In the genomic region with DNA sequence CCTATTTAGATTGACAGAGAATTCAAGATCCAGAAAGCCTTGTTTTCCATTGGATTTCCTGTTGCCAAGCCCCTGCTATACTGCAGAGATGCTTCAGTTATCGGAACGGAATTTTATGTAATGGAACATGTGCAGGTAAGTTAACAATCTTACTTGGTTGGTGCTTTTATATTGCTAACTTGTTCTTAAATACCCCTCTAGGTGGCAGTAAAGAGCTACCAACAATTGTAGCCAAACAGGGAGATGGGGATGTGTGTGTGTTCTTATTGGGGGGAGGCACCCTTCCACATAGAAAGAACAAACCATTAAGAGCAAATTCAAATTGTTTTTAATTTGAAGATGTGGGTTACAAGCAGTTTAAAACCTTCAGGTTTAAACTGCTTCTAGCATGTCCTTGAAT, we compare ENCODE assay signal across 9 mouse cellular contexts. TPM values are rescaled to one million over a fixed set of nuclear protein-coding genes. Genes with fewer than 3 reads are reported as not detected.
DNase-seq lines count a peak whose midpoint lies in the region; TF ChIP-seq lines count a peak whose summit lies in the region.
"Had no signal": no experiment of that assay in that cellular context is flagged by ENCODE, and none has a peak within 500 bp of the region (broad histone marks: within the 10 kb centered on the region; RNA-seq: fewer than 3 reads in every experiment).

No protein-coding gene starts in this region.

- peak; percentile 69 for TF ChIP-seq CTCF in left cerebral cortex, adult 2 months (IDR thresholded peaks at IDR 0.05)

- no peak overlapping the region for H3K4me3 ChIP-seq in left cerebral cortex, adult 2 months

- DNase-seq in cerebellum, adult 9-10 months: peak; percentile 18
- DNase-seq in cerebellum, adult 9-11 months: no peak
- no peak for DNase-seq in left cerebral cortex, adult 2 months (ENCODE audit: extremely low spot score in 1 of 2, low spot score in 2 of 2)
- DNase-seq in left cerebral cortex, postnatal 25 days (ENCODE audit: low spot score in 2 of 2): no peak
- DNase-seq in adipocyte (ENCODE audit: low spot score): peak; percentile 21
- DNase-seq in mesoderm, embryonic 11.5 days (ENCODE audit: low read depth, low spot score): peak; percentile 36
- DNase-seq in gastrocnemius, postnatal 10 days: no peak
- DNase-seq in gastrocnemius, postnatal 25 days: no peak
- DNase-seq: lung, adult 2 months had no signal

- no peak overlapping the region for H3K27ac ChIP-seq in left cerebral cortex, adult 2 months

- intact Hi-C loops in left cerebral cortex, adult 2 months (cut with DNase I): loop anchor here (10.0 kb wide), 1 partner anchor 229 kb away; no protein-coding TSS in a partner anchor
- intact Hi-C loops in left cerebral cortex, postnatal 25 days (cut with DNase I): loop anchor here (10.0 kb wide), 2 partner anchors 109 to 229 kb away; no protein-coding TSS in a partner anchor

RNA-seq across cellular contexts. Expression of a gene that starts 12.6 kb away (rescaled TPM):
- 10 to 100 TPM; 21.4 to 24.7 TPM for total RNA-seq in left cerebral cortex, adult 2 months (2021)
- total RNA-seq in left cerebral cortex, postnatal 25 days (2021): 10 to 100 TPM; 19.6 to 23.8 TPM
- 10 to 100 TPM; 14.3 to 15.1 TPM for total RNA-seq in gastrocnemius, postnatal 10 days (2021)
- 10 to 100 TPM; 29.5 to 40.8 TPM for total RNA-seq in gastrocnemius, postnatal 25 days (2021)

RNA-seq across cellular contexts. Expression of a gene that starts 12.9 kb away (rescaled TPM):
- 10 to 100 TPM; 39.2 to 42.2 TPM for total RNA-seq in left cerebral cortex, adult 2 months (2021)
- 10 to 100 TPM; 39.8 to 42.0 TPM for total RNA-seq in left cerebral cortex, postnatal 25 days (2021)
- total RNA-seq in gastrocnemius, postnatal 10 days (2021): 10 to 100 TPM; 17.0 to 22.6 TPM
- total RNA-seq in gastrocnemius, postnatal 25 days (2021): 10 to 100 TPM; 11.9 to 12.0 TPM

RNA-seq across cellular contexts. Expression of a gene that starts 35.3 kb away (rescaled TPM):
- total RNA-seq in left cerebral cortex, adult 2 months (2021): not detected
- total RNA-seq in left cerebral cortex, postnatal 25 days (2021): not detected
- total RNA-seq in gastrocnemius, postnatal 10 days (2021): not detected
- total RNA-seq in gastrocnemius, postnatal 25 days (2021): not detected

RNA-seq across cellular contexts. Expression of a gene that starts 50.9 kb away (rescaled TPM):
- under 1 TPM in 1 of 2 experiments, not detected in 1; 0.20 TPM for total RNA-seq in left cerebral cortex, adult 2 months (2021)
- under 1 TPM; 0.21 TPM for total RNA-seq in left cerebral cortex, postnatal 25 days (2021)
- 1 to 10 TPM; 1.9 to 3.6 TPM for total RNA-seq in gastrocnemius, postnatal 10 days (2021)
- total RNA-seq in gastrocnemius, postnatal 25 days (2021): under 1 TPM; 0.64 to 0.94 TPM

Comparison
In these comparisons a context has a peak if more than half of its experiments do, and no peak if none do; other contexts are left out.
1. DNase-seq: peak in cerebellum, adult 9-10 months (single experiment), adipocyte (single experiment) and mesoderm, embryonic 11.5 days (single experiment); none in cerebellum, adult 9-11 months (single experiment), left cerebral cortex, adult 2 months (0 of 2), left cerebral cortex, postnatal 25 days (0 of 2), gastrocnemius, postnatal 10 days (single experiment) and gastrocnemius, postnatal 25 days (single experiment).